19 mouse cellular contexts compared by ENCODE assay signal in genomic region chr6:119815426-119815825, GRCm38 (mm10). TPM values are rescaled to one million over a fixed set of nuclear protein-coding genes. Genes with fewer than 3 reads are reported as not detected.
A peak's percentile ranks its signal among the peaks of the same experiment; 100 is the strongest.
DNase-seq lines count a peak whose midpoint lies in the region; TF ChIP-seq lines count a peak whose summit lies in the region.
"Had no signal": no experiment of that assay in that cellular context is flagged by ENCODE, and none has a peak within 500 bp of the region (broad histone marks: within the 10 kb centered on the region; RNA-seq: fewer than 3 reads in every experiment).

No protein-coding gene starts in this region.

- no peak overlapping the region for H3K4me3 ChIP-seq in lung, adult 2 months (replicated peaks; ENCODE audit: extremely low read depth, low read depth, low read length)

- TF ChIP-seq CTCF in lung, adult 2 months (IDR thresholded peaks at IDR 0.05; ENCODE audit: insufficient read depth, low read length): no peak

- peak; percentile 62 for DNase-seq in 3T3-L1 (ENCODE audit: low read depth, low spot score)
- DNase-seq in Muller cell, postnatal 12 days (ENCODE audit: inconsistent ontology term): peak; percentile 57
- DNase-seq in NIH3T3 (ENCODE audit: low read depth): peak; percentile 73
- DNase-seq in lung, adult 2 months: no peak
- no peak for DNase-seq in kidney, adult 18-20 months
- no peak for DNase-seq in lung, postnatal 25 days (ENCODE audit: low spot score)
- DNase-seq: adrenal gland, adult 2 months; adrenal gland, adult 8-10 months; adrenal gland, postnatal 10 days; adrenal gland, postnatal 14 days; adrenal gland, postnatal 25 days; adrenal gland, postnatal 36 days; B cell, adult 2 months; cerebellum, adult 11 months; cerebellum, adult 11-12 months; cerebellum, adult 18-20 months; cerebellum, adult 2 months; cerebellum, adult 8-10 months; cerebellum, adult 9-10 months had no signal

- WGBS in lung, adult 2 months: 85% methylated on average over 4 of the region's 4 CpGs

- no peaks in the 10 kb centered on the region for H3K4me1 ChIP-seq in lung, adult 2 months (ENCODE audit: control insufficient read depth, insufficient read depth, low read length)

- TF ChIP-seq POLR2A in lung, adult 2 months (IDR thresholded peaks at IDR 0.05; ENCODE audit: borderline replicate concordance, extremely low read depth, low read depth, low read length): no peak

RNA-seq across cellular contexts. Expression of gene Erc1, which starts 32.5 kb away (rescaled TPM):
- polyA plus RNA-seq in lung, adult 2 months (2012; rRNA removed): 7.3 and 8.7 TPM in 2 replicates

Comparison
In these comparisons a context has a peak if more than half of its experiments do, and no peak if none do; other contexts are left out.
1. DNase-seq: peak in 3T3-L1 (single experiment), Muller cell, postnatal 12 days (single experiment) and NIH3T3 (single experiment); none in lung, adult 2 months (single experiment), kidney, adult 18-20 months (single experiment) and lung, postnatal 25 days (single experiment).